Mouse (Mus musculus) hindbrain, embryonic 16.5 days (tissue): ENCODE results near the gene H2-DMb1. TPM values are rescaled to one million over a fixed set of nuclear protein-coding genes. Genes with fewer than 3 reads are reported as not detected.

Experiments used
- ATAC-seq: fragments of 200-750 bp; cut with Nextera tagmentation; 2 replicates; pipeline ENCODE4 v1.8.0; 2017; ENCODE audit warnings: moderate TSS enrichment, moderate library complexity
- H3K27ac ChIP-seq: fragments of 300-500 bp; sonication (generic); 2 replicates; pipeline ENCODE4 v1.5.1; 2014; ENCODE audit warnings: low read depth, mild to moderate bottlenecking, control low read depth, low read length, moderate library complexity
- H3K27me3 ChIP-seq: fragments of 300-500 bp; sonication (generic); replicated peaks from 2 replicates; pipeline ENCODE4 v1.6.1; 2014; ENCODE audit warnings: low read length; ENCODE audit not compliant: control insufficient read depth, insufficient read depth
- H3K36me3 ChIP-seq: fragments of 300-500 bp; sonication (generic); 2 replicates; pipeline ENCODE4 v1.6.1; 2014; ENCODE audit warnings: mild to moderate bottlenecking, low read length, moderate library complexity, mixed read lengths; ENCODE audit not compliant: control insufficient read depth, insufficient read depth
- H3K4me1 ChIP-seq: fragments of 300-500 bp; sonication (generic); 2 replicates; pipeline ENCODE4 v1.6.1; 2014; ENCODE audit warnings: low read depth, low read length; ENCODE audit not compliant: control insufficient read depth, insufficient read depth
- H3K4me2 ChIP-seq: fragments of 300-500 bp; sonication (generic); 2 replicates; pipeline ENCODE4 v1.6.1; 2014; ENCODE audit warnings: mild to moderate bottlenecking, low read length, control low read depth, moderate library complexity
- H3K4me3 ChIP-seq: fragments of 300-500 bp; sonication (generic); 2 replicates; pipeline ENCODE4 v1.5.1; 2014; ENCODE audit warnings: mild to moderate bottlenecking, low read length, control low read depth, moderate library complexity
- H3K9ac ChIP-seq: fragments of 300-500 bp; sonication (generic); 2 replicates; pipeline ENCODE4 v1.6.1; 2014; ENCODE audit warnings: low read depth, mild to moderate bottlenecking, control low read depth, low read length, moderate library complexity
- H3K9me3 ChIP-seq: fragments of 300-500 bp; sonication (generic); 2 replicates; pipeline ENCODE4 v1.6.1; 2014; ENCODE audit warnings: mild to moderate bottlenecking, low read length, moderate library complexity; ENCODE audit not compliant: control insufficient read depth
- WGBS: fragments of 180-500 bp; shearing (Covaris S2); extraction: QIAGEN DNeasy Blood & Tissue Kit; methylation state at CpG from one replicate; pipeline ENCODE4 v1.1.7; 2014; 5-methylcytosine and 5-hydroxymethylcytosine counted together
- polyA plus RNA-seq: library from polyadenylated mRNA; unstranded; fragments of >200 nt; fragmentation: Nextera tagmentation; extraction: Ambion mirVana; gene quantifications from 2 replicates; pipeline ENCODE4 v1.2.1, GENCODE M21; 2015

The H2-DMb1 gene
- polyA plus RNA-seq, 1 experiment from 2014 or later = 0.68 TPM

- H3K27ac ChIP-seq = no peak overlapping the region
- H3K9me3 ChIP-seq = no peaks in the 10 kb centered on the region
- H3K36me3 ChIP-seq = no peaks in the 10 kb centered on the region
- H3K4me1 ChIP-seq = peaks cover 8% of the 10 kb centered on the region
- H3K27me3 ChIP-seq = peaks cover 62% of the 10 kb centered on the region
- H3K4me3 ChIP-seq = no peak overlapping the region
- no peak overlapping the region for H3K9ac ChIP-seq
- ATAC-seq = no peak
- 56% methylated on average over 8 of the region's 8 CpGs for WGBS
- H3K4me2 ChIP-seq = no peak overlapping the region
Measured at GRCm38 (mm10) chr17:34193468-34193867, 40.6 kb downstream of the H2-DMb1 start.

GRCm38 (mm10) chr17:34194723-34195122, 41.9 kb downstream of the H2-DMb1 start:
- peaks cover 63% of the 10 kb centered on the region for H3K27me3 ChIP-seq
- no peak for ATAC-seq

GRCm38 (mm10) chr17:34196491-34196890, 43.6 kb downstream of the H2-DMb1 start:
- Histone ChIP-seq H3K27ac (no peak overlapping the region), H3K4me2 (no peak overlapping the region)

More at GRCm38 (mm10) chr17:34194723-34195122, 41.9 kb downstream of the H2-DMb1 start:
- WGBS = 98% methylated on average over 4 of the region's 4 CpGs
- Histone ChIP-seq H3K9ac (no peak overlapping the region), H3K36me3 (no peaks in the 10 kb centered on the region), H3K27ac (no peak overlapping the region), H3K4me2 (no peak overlapping the region), H3K4me1 (peaks cover 8% of the 10 kb centered on the region), H3K9me3 (no peaks in the 10 kb centered on the region), H3K4me3 (no peak overlapping the region)

GRCm38 (mm10) chr17:34196941-34197894, 44.3 kb downstream of the H2-DMb1 start, which contains the start of gene Psmb8:
Gene Psmb8 (plus strand): TSS chr17:34197721.
- peak; percentile 88 for ATAC-seq
- Histone ChIP-seq H3K9me3 (no peaks in the 10 kb centered on the region), H3K4me3 (peak within 1 kb of the TSS; percentile 48), H3K27me3 (peaks cover 55% of the 10 kb centered on the region), H3K9ac (peak within 1 kb of the TSS; percentile 60), H3K4me1 (peaks cover 8% of the 10 kb centered on the region), H3K4me2 (peak within 1 kb of the TSS; percentile 88), H3K36me3 (no peaks in the 10 kb centered on the region), H3K27ac (no peak within 1 kb of the TSS)
- 5% methylated on average over 41 of the region's 41 CpGs for WGBS

More at GRCm38 (mm10) chr17:34196491-34196890, 43.6 kb downstream of the H2-DMb1 start:
- no peak for ATAC-seq
- Histone ChIP-seq H3K9me3 (no peaks in the 10 kb centered on the region), H3K27me3 (peaks cover 58% of the 10 kb centered on the region), H3K36me3 (no peaks in the 10 kb centered on the region), H3K4me1 (peaks cover 8% of the 10 kb centered on the region), H3K9ac (no peak overlapping the region), H3K4me3 (no peak overlapping the region)
- WGBS = 41% methylated on average over 12 of the region's 12 CpGs

GRCm38 (mm10) chr17:34197904-34198520, 45.1 kb downstream of the H2-DMb1 start:
- peak overlapping the region; percentile 54 for H3K9ac ChIP-seq
- no peaks in the 10 kb centered on the region for H3K9me3 ChIP-seq
- ATAC-seq = peak; percentile 28
- H3K4me1 ChIP-seq = peaks cover 8% of the 10 kb centered on the region
- peak overlapping the region; percentile 48 for H3K4me3 ChIP-seq
- no peaks in the 10 kb centered on the region for H3K36me3 ChIP-seq
- H3K4me2 ChIP-seq = peak overlapping the region; percentile 88
- H3K27me3 ChIP-seq = peaks cover 52% of the 10 kb centered on the region
- H3K27ac ChIP-seq = no peak overlapping the region
- WGBS = 4% methylated on average over 32 of the region's 32 CpGs

- Histone ChIP-seq H3K4me1 (peaks cover 8% of the 10 kb centered on the region), H3K9me3 (no peaks in the 10 kb centered on the region), H3K9ac (peak overlapping the region; percentile 54), H3K27me3 (peaks cover 52% of the 10 kb centered on the region), H3K4me3 (peak overlapping the region; percentile 48), H3K27ac (no peak overlapping the region), H3K36me3 (no peaks in the 10 kb centered on the region), H3K4me2 (peak overlapping the region; percentile 88)
- ATAC-seq = no peak
- 14% methylated on average over 11 of the region's 11 CpGs for WGBS
Measured at GRCm38 (mm10) chr17:34198521-34198912, 45.6 kb downstream of the H2-DMb1 start.

GRCm38 (mm10) chr17:34199050-34199619, 46.3 kb downstream of the H2-DMb1 start:
- Histone ChIP-seq H3K4me1 (peaks cover 8% of the 10 kb centered on the region), H3K27me3 (peaks cover 51% of the 10 kb centered on the region), H3K9me3 (no peaks in the 10 kb centered on the region), H3K4me3 (no peak overlapping the region), H3K4me2 (no peak overlapping the region), H3K36me3 (no peaks in the 10 kb centered on the region), H3K9ac (no peak overlapping the region), H3K27ac (no peak overlapping the region)
- WGBS = 72% methylated on average over 12 of the region's 12 CpGs
- ATAC-seq = no peak

- 85% methylated on average over 10 of the region's 10 CpGs for WGBS
- H3K36me3 ChIP-seq = no peaks in the 10 kb centered on the region
- H3K27ac ChIP-seq = no peak overlapping the region
- H3K4me2 ChIP-seq = no peak overlapping the region
- H3K9me3 ChIP-seq = no peaks in the 10 kb centered on the region
- H3K4me3 ChIP-seq = no peak overlapping the region
- H3K9ac ChIP-seq = no peak overlapping the region
- peaks cover 13% of the 10 kb centered on the region for H3K4me1 ChIP-seq
- peaks cover 48% of the 10 kb centered on the region for H3K27me3 ChIP-seq
- no peak for ATAC-seq
Measured at GRCm38 (mm10) chr17:34200047-34200446, 47.2 kb downstream of the H2-DMb1 start.
